In genomic region chr11:97980531-97980966, GRCm38 (mm10) we compare ENCODE assay signal across 10 mouse cellular contexts. TPM values are rescaled to one million over a fixed set of nuclear protein-coding genes. Genes with fewer than 3 reads are reported as not detected.
A peak's percentile ranks its signal among the peaks of the same experiment; 100 is the strongest.
DNase-seq lines count a peak whose midpoint lies in the region; ATAC-seq and TF ChIP-seq lines count a peak whose summit lies in the region.
"Had no signal": no experiment of that assay in that cellular context is flagged by ENCODE, and none has a peak within 500 bp of the region (broad histone marks: within the 10 kb centered on the region; RNA-seq: fewer than 3 reads in every experiment).

No protein-coding gene starts in this region.

- no peak overlapping the region for H3ac ChIP-seq in C2C12 (ENCODE audit: control insufficient read depth, insufficient read length, low read depth)

- no peak overlapping the region for H3K4me2 ChIP-seq in embryonic facial prominence, embryonic 13.5 days
- H3K4me2 ChIP-seq: midbrain, embryonic 13.5 days had no signal

- 61% methylated on average over 9 of the region's 9 CpGs for WGBS in heart, embryonic 10.5 days
- WGBS in embryonic facial prominence, embryonic 13.5 days, result 24% methylated on average over 9 of the region's 9 CpGs

- DNase-seq in heart, adult 11 months, result peak; percentile 98
- no peak for DNase-seq in heart, embryonic 10.5 days (ENCODE audit: low spot score)
- DNase-seq in heart, postnatal 36 days, result peak; percentile 75 to 76
- no peak for DNase-seq in spleen, adult 18-20 months
- DNase-seq in left cerebral cortex, postnatal 10 days (ENCODE audit: extremely low spot score in 1 of 2, low spot score in 2 of 2), result no peak
- no peak for DNase-seq in urinary bladder, postnatal 25 days (ENCODE audit: low spot score)
- DNase-seq: adrenal gland, adult 2 months had no signal

- no peak overlapping the region for H3K27ac ChIP-seq in heart, embryonic 10.5 days
- no peak overlapping the region for H3K27ac ChIP-seq in embryonic facial prominence, embryonic 13.5 days
- H3K27ac ChIP-seq: midbrain, embryonic 13.5 days had no signal

- no peaks in the 10 kb centered on the region for H3K9me3 ChIP-seq in heart, embryonic 10.5 days
- H3K9me3 ChIP-seq in embryonic facial prominence, embryonic 13.5 days, result no peaks in the 10 kb centered on the region
- H3K9me3 ChIP-seq: midbrain, embryonic 13.5 days had no signal

- TF ChIP-seq CTCF in C2C12 (IDR thresholded peaks at IDR 0.05; ENCODE audit: control insufficient read depth, insufficient read depth, insufficient read length), result no peak

- no peaks in the 10 kb centered on the region for H3K79me3 ChIP-seq in C2C12 (ENCODE audit: low read depth)

- H3K79me2 ChIP-seq in C2C12 (ENCODE audit: control insufficient read depth, insufficient read depth), result no peaks in the 10 kb centered on the region

- H3K4me3 ChIP-seq in heart, embryonic 10.5 days, result no peak overlapping the region
- no peak overlapping the region for H3K4me3 ChIP-seq in C2C12 (ENCODE audit: insufficient read depth, poor library complexity, severe bottlenecking)
- no peak overlapping the region for H3K4me3 ChIP-seq in embryonic facial prominence, embryonic 13.5 days
- H3K4me3 ChIP-seq: midbrain, embryonic 13.5 days had no signal

- 0 out of 2 replicates have a peak, but pooled peaks cover 7% of the 10 kb centered on the region for H3K4me1 ChIP-seq in heart, embryonic 10.5 days
- peaks cover 12% of the 10 kb centered on the region for H3K4me1 ChIP-seq in embryonic facial prominence, embryonic 13.5 days
- H3K4me1 ChIP-seq: midbrain, embryonic 13.5 days had no signal

- ATAC-seq in embryonic facial prominence, embryonic 13.5 days (ENCODE audit: insufficient number of reproducible peaks, insufficient read depth, low FRiP score, low TSS enrichment, low read depth), result no peak
- ATAC-seq: midbrain, embryonic 13.5 days had no signal

- no peaks in the 10 kb centered on the region for H3K36me3 ChIP-seq in heart, embryonic 10.5 days
- no peaks in the 10 kb centered on the region for H3K36me3 ChIP-seq in C2C12 (ENCODE audit: control insufficient read depth, insufficient read depth)
- no peaks in the 10 kb centered on the region for H3K36me3 ChIP-seq in embryonic facial prominence, embryonic 13.5 days
- H3K36me3 ChIP-seq: midbrain, embryonic 13.5 days had no signal

- intact Hi-C loops in heart, postnatal 36 days (cut with DNase I), result no loop called here
- intact Hi-C loops in left cerebral cortex, postnatal 10 days (cut with DNase I), result no loop called here

- peaks cover 69% of the 10 kb centered on the region for H3K27me3 ChIP-seq in heart, embryonic 10.5 days (ENCODE audit: insufficient read depth, poor library complexity, severe bottlenecking)
- H3K27me3 ChIP-seq in C2C12 (ENCODE audit: control insufficient read depth, insufficient read depth, insufficient read length), result no peaks in the 10 kb centered on the region
- peaks cover 25% of the 10 kb centered on the region for H3K27me3 ChIP-seq in embryonic facial prominence, embryonic 13.5 days

- 0 out of 2 replicates have a peak overlapping the region, but pooled peaks have one; percentile 21 for H3K9ac ChIP-seq in embryonic facial prominence, embryonic 13.5 days
- H3K9ac ChIP-seq: midbrain, embryonic 13.5 days had no signal

TF ChIP-seq in C2C12, 6 proteins besides CTCF, POLR2A, EP300 and RAD21:
- TF ChIP-seq MAX (IDR thresholded peaks at IDR 0.05) (no peak), MYOD1 (IDR thresholded peaks at IDR 0.05; ENCODE audit: control insufficient read depth, insufficient read length, low read depth) (peak; percentile 60)
TF ChIP-seq in C2C12: peak in this region for 1.

RNA-seq across cellular contexts. Expression of gene Plxdc1, which starts 5.7 kb away (rescaled TPM):
- polyA plus RNA-seq in heart, embryonic 10.5 days (2016; fragmentation: Nextera tagmentation; extraction: Ambion mirVana), result not detected in 2 replicates
- 0.25 TPM for polyA plus RNA-seq in C2C12 (2012; fragmentation: generic; extraction: Trizol)
- 0.18 and 0.34 TPM in 2 replicates for polyA plus RNA-seq in embryonic facial prominence, embryonic 13.5 days (2015; fragmentation: Nextera tagmentation; extraction: Ambion mirVana)
- total RNA-seq in heart, postnatal 36 days (2021), result 1 to 10 TPM; 5.1 to 6.2 TPM
- 1 to 10 TPM; 5.9 to 8.3 TPM for total RNA-seq in left cerebral cortex, postnatal 10 days (2021)

RNA-seq across cellular contexts. Expression of gene Arl5c, which starts 15.4 kb away (rescaled TPM):
- polyA plus RNA-seq in heart, embryonic 10.5 days (2016; fragmentation: Nextera tagmentation; extraction: Ambion mirVana), result 9.8 and 15.7 TPM in 2 replicates
- polyA plus RNA-seq in C2C12 (2012; fragmentation: generic; extraction: Trizol), result 0.54 TPM
- polyA plus RNA-seq in embryonic facial prominence, embryonic 13.5 days (2015; fragmentation: Nextera tagmentation; extraction: Ambion mirVana), result 9.6 and 14.7 TPM in 2 replicates
- total RNA-seq in heart, postnatal 36 days (2021), result under 1 TPM; 0.65 to 0.80 TPM
- total RNA-seq in left cerebral cortex, postnatal 10 days (2021), result 1 to 10 TPM; 2.6 to 3.7 TPM

RNA-seq across cellular contexts. Expression of gene Cacnb1, which starts 42.3 kb away (rescaled TPM):
- polyA plus RNA-seq in heart, embryonic 10.5 days (2016; fragmentation: Nextera tagmentation; extraction: Ambion mirVana), result 4.6 and 5.3 TPM in 2 replicates
- 6.1 TPM for polyA plus RNA-seq in C2C12 (2012; fragmentation: generic; extraction: Trizol)
- polyA plus RNA-seq in embryonic facial prominence, embryonic 13.5 days (2015; fragmentation: Nextera tagmentation; extraction: Ambion mirVana), result 16.6 and 17.3 TPM in 2 replicates
- 1 to 10 TPM; 6.1 to 6.2 TPM for total RNA-seq in heart, postnatal 36 days (2021)
- 100 to 1,000 TPM; 118 to 121 TPM for total RNA-seq in left cerebral cortex, postnatal 10 days (2021)

RNA-seq across cellular contexts. Expression of gene Rpl19, which starts 46.0 kb away (rescaled TPM):
- polyA plus RNA-seq in heart, embryonic 10.5 days (2016; fragmentation: Nextera tagmentation; extraction: Ambion mirVana), result 867 and 1,011 TPM in 2 replicates
- polyA plus RNA-seq in C2C12 (2012; fragmentation: generic; extraction: Trizol), result 3,682 TPM
- 983 and 1,161 TPM in 2 replicates for polyA plus RNA-seq in embryonic facial prominence, embryonic 13.5 days (2015; fragmentation: Nextera tagmentation; extraction: Ambion mirVana)
- total RNA-seq in heart, postnatal 36 days (2021), result 100 to 1,000 TPM; 537 to 577 TPM
- total RNA-seq in left cerebral cortex, postnatal 10 days (2021), result 100 to 1,000 TPM; 571 to 605 TPM

Comparison
In these comparisons a context has a peak if more than half of its experiments do, and no peak if none do; other contexts are left out.
1. DNase-seq: peak in heart, adult 11 months (single experiment) and heart, postnatal 36 days (2 of 2); none in heart, embryonic 10.5 days (single experiment), spleen, adult 18-20 months (0 of 2), left cerebral cortex, postnatal 10 days (0 of 2) and urinary bladder, postnatal 25 days (single experiment).